Mouse (Mus musculus): ENCODE data around the gene Crb3. TPM values are rescaled to one million over a fixed set of nuclear protein-coding genes. Genes with fewer than 3 reads are reported as not detected.

The Crb3 gene
- polyA plus RNA-seq, 1 experiment from 2014 or later, result 1.0 TPM

- ATAC-seq (ENCODE audit: insufficient number of reproducible peaks, low FRiP score, low TSS enrichment, low read depth) (no peak), DNase-seq (ENCODE audit: low spot score) (no peak)
- 7% methylated on average over 9 of the region's 9 CpGs for WGBS
- Histone ChIP-seq H3K36me3 (ENCODE audit: control insufficient read depth, insufficient read depth, low read length) (no peaks in the 10 kb centered on the region), H3K9ac (ENCODE audit: low read length) (no peak overlapping the region), H3K27me3 (ENCODE audit: control insufficient read depth, insufficient read depth, low read length) (peaks cover 16% of the 10 kb centered on the region), H3K4me1 (ENCODE audit: control insufficient read depth, insufficient read depth, low read length) (no peaks in the 10 kb centered on the region), H3K27ac (replicated peaks; ENCODE audit: low read depth, low read length) (no peak overlapping the region), H3K9me3 (ENCODE audit: control insufficient read depth, low read length) (no peaks in the 10 kb centered on the region), H3K4me2 (ENCODE audit: low read depth, severe bottlenecking) (no peak overlapping the region), H3K4me3 (ENCODE audit: low read depth, low read length) (no peak overlapping the region)
These were observed 11.4 kb downstream of the Crb3 start for GRCm38 (mm10) chr17:57070272-57070671.

GRCm38 (mm10) chr17:57070699-57071098 is 11.8 kb downstream of the Crb3 start:
- H3K9me3 ChIP-seq (ENCODE audit: control insufficient read depth, low read length), result no peaks in the 10 kb centered on the region
- DNase-seq (ENCODE audit: low spot score), result peak; percentile 52
- H3K4me2 ChIP-seq (ENCODE audit: low read depth, severe bottlenecking), result no peak overlapping the region
- H3K27me3 ChIP-seq (ENCODE audit: control insufficient read depth, insufficient read depth, low read length), result peaks cover 13% of the 10 kb centered on the region
- H3K4me1 ChIP-seq (ENCODE audit: control insufficient read depth, insufficient read depth, low read length), result no peaks in the 10 kb centered on the region
- H3K4me3 ChIP-seq (ENCODE audit: low read depth, low read length), result no peak overlapping the region
- 4% methylated on average over 11 of the region's 11 CpGs for WGBS
- no peaks in the 10 kb centered on the region for H3K36me3 ChIP-seq (ENCODE audit: control insufficient read depth, insufficient read depth, low read length)
- no peak overlapping the region for H3K27ac ChIP-seq (replicated peaks; ENCODE audit: low read depth, low read length)
- ATAC-seq (ENCODE audit: insufficient number of reproducible peaks, low FRiP score, low TSS enrichment, low read depth), result no peak
- H3K9ac ChIP-seq (ENCODE audit: low read length), result no peak overlapping the region

DNA sequence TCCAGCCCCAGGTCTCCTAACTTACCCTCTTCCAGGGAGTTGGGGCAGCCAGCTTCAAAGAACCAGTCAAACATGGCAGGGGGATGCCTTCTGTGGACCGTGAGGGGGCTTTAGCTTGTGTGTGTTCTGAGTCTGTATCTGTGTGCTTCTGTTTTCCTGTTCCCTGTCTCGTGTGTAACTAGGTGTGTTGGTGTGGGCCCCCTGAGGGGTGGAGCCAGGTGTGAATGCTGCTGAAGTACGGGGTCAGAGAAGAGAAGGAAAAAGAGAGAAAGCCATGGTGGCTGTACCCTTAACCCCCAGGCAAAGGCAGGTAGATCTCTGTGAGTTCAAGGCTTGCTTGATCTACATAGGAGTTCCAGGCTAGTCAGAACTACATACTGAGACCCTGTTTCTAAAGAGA is 18.0 kb downstream of the Crb3 start:
- DNase-seq (ENCODE audit: low spot score) (no peak), ATAC-seq (ENCODE audit: insufficient number of reproducible peaks, low FRiP score, low TSS enrichment, low read depth) (no peak)
- no peaks in the 10 kb centered on the region for H3K9me3 ChIP-seq (ENCODE audit: control insufficient read depth, low read length)
- no peak overlapping the region for H3K4me2 ChIP-seq (ENCODE audit: low read depth, severe bottlenecking)
- 54% methylated on average over 3 of the region's 3 CpGs for WGBS
- H3K4me3 ChIP-seq (ENCODE audit: low read depth, low read length), result no peak overlapping the region
- H3K27me3 ChIP-seq (ENCODE audit: control insufficient read depth, insufficient read depth, low read length), result no peaks in the 10 kb centered on the region
- H3K27ac ChIP-seq (replicated peaks; ENCODE audit: low read depth, low read length), result no peak overlapping the region
- H3K4me1 ChIP-seq (ENCODE audit: control insufficient read depth, insufficient read depth, low read length), result no peaks in the 10 kb centered on the region
- no peaks in the 10 kb centered on the region for H3K36me3 ChIP-seq (ENCODE audit: control insufficient read depth, insufficient read depth, low read length)
- H3K9ac ChIP-seq (ENCODE audit: low read length), result no peak overlapping the region

- Histone ChIP-seq H3K9ac (ENCODE audit: low read length) (peak within 1 kb of the TSS; percentile 12; the same call in 1 of the 2 replicates), H3K9me3 (ENCODE audit: control insufficient read depth, low read length) (no peaks in the 10 kb centered on the region), H3K27ac (replicated peaks; ENCODE audit: low read depth, low read length) (no peak within 1 kb of the TSS), H3K4me3 (ENCODE audit: low read depth, low read length) (no peak within 1 kb of the TSS), H3K4me2 (ENCODE audit: low read depth, severe bottlenecking) (no peak within 1 kb of the TSS), H3K27me3 (ENCODE audit: control insufficient read depth, insufficient read depth, low read length) (no peaks in the 10 kb centered on the region), H3K4me1 (ENCODE audit: control insufficient read depth, insufficient read depth, low read length) (no peaks in the 10 kb centered on the region), H3K36me3 (ENCODE audit: control insufficient read depth, insufficient read depth, low read length) (no peaks in the 10 kb centered on the region)
- 49% methylated on average over 6 of the region's 6 CpGs for WGBS
- DNase-seq (ENCODE audit: low spot score) (no peak), ATAC-seq (ENCODE audit: insufficient number of reproducible peaks, low FRiP score, low TSS enrichment, low read depth) (no peak)
These were observed 19.4 kb downstream of the Crb3 start, which contains the start of gene Dennd1c for GRCm38 (mm10) chr17:57078336-57078735. Gene Dennd1c, minus strand, starts transcription at chr17:57078514.

DNA sequence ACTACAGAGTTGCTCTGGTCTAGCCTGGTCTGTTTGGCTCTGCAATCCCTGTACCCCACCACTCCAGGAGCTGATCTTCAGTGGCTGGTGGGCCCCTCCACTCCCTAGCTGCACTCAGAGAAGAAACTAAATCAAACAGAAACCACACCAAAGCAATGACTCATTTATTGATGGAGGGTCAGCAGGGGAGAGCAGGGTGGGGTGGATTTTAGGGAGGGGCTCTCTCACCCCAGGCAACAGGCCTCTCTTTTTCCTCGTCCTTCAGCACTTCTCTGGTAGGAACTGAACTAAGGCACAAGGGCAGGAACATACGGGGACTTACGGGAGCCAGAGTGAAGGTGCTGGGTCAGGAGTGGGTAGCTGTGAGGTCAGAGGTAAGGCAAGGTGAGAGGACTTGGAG is 21.0 kb downstream of the Crb3 start:
- no peaks in the 10 kb centered on the region for H3K4me1 ChIP-seq (ENCODE audit: control insufficient read depth, insufficient read depth, low read length)
- no peak for DNase-seq (ENCODE audit: low spot score)
- no peaks in the 10 kb centered on the region for H3K9me3 ChIP-seq (ENCODE audit: control insufficient read depth, low read length)
- no peak overlapping the region for H3K4me2 ChIP-seq (ENCODE audit: low read depth, severe bottlenecking)
- no peak overlapping the region for H3K27ac ChIP-seq (replicated peaks; ENCODE audit: low read depth, low read length)
- H3K9ac ChIP-seq (ENCODE audit: low read length), result no peak overlapping the region
- H3K27me3 ChIP-seq (ENCODE audit: control insufficient read depth, insufficient read depth, low read length), result no peaks in the 10 kb centered on the region
- no peak for ATAC-seq (ENCODE audit: insufficient number of reproducible peaks, low FRiP score, low TSS enrichment, low read depth)
- 64% methylated on average over 3 of the region's 3 CpGs for WGBS
- H3K36me3 ChIP-seq (ENCODE audit: control insufficient read depth, insufficient read depth, low read length), result no peaks in the 10 kb centered on the region
- H3K4me3 ChIP-seq (ENCODE audit: low read depth, low read length), result no peak overlapping the region

DNA sequence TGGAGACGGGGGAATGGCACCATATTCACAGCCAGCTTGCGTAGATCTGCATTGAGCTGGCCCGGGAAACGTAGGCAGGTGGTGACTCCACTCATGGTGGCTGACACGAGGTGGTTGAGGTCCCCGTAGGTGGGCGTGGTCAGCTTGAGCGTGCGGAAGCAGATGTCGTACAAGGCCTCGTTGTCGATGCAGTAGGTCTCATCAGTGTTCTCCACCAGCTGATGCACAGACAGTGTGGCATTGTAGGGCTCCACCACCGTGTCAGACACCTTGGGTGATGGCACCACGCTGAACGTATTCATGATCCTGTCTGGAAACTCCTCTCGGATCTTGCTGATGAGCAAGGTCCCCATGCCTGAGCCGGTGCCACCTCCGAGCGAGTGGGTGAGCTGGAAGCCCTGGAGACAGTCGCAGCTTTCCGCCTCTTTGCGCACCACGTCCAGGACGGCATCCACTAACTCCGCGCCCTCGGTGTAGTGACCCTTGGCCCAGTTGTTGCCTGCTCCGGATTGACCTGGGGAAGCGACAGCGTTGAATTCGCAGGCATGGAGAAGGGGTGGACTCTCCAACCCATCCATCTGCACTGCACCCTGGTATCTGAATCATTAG is 22.4 kb downstream of the Crb3 start:
- DNase-seq (ENCODE audit: low spot score) (no peak), ATAC-seq (ENCODE audit: insufficient number of reproducible peaks, low FRiP score, low TSS enrichment, low read depth) (no peak)
- Histone ChIP-seq H3K36me3 (ENCODE audit: control insufficient read depth, insufficient read depth, low read length) (no peaks in the 10 kb centered on the region), H3K4me3 (ENCODE audit: low read depth, low read length) (no peak overlapping the region), H3K4me1 (ENCODE audit: control insufficient read depth, insufficient read depth, low read length) (no peaks in the 10 kb centered on the region), H3K27me3 (ENCODE audit: control insufficient read depth, insufficient read depth, low read length) (no peaks in the 10 kb centered on the region), H3K9me3 (ENCODE audit: control insufficient read depth, low read length) (no peaks in the 10 kb centered on the region), H3K9ac (ENCODE audit: low read length) (no peak overlapping the region), H3K4me2 (ENCODE audit: low read depth, severe bottlenecking) (no peak overlapping the region), H3K27ac (replicated peaks; ENCODE audit: low read depth, low read length) (no peak overlapping the region)
- WGBS, result 93% methylated on average over 31 of the region's 31 CpGs

DNA sequence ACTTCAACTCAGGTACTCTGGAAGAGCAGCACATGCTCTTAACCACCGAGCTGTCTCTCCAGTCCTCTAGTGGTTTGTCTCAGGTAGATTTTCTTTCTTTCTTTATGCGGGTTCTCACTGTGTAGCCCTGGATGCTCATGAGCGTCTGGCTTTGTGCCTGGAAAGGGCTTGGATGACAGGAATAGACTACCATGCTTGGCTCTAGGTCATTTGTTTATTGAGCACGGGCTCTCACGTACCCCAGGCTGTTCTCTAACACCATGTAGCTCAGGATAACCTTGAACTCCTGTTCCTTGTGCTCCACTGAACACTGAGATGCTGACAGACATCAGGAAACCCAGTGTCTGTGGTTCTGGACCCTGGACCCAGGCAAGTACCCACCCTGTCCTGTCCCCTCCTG is 23.6 kb downstream of the Crb3 start:
- DNase-seq (ENCODE audit: low spot score), result no peak
- no peak for ATAC-seq (ENCODE audit: insufficient number of reproducible peaks, low FRiP score, low TSS enrichment, low read depth)
- Histone ChIP-seq H3K4me1 (ENCODE audit: control insufficient read depth, insufficient read depth, low read length) (0 out of 2 replicates have a peak, but pooled peaks cover 2% of the 10 kb centered on the region), H3K27ac (replicated peaks; ENCODE audit: low read depth, low read length) (no peak overlapping the region), H3K36me3 (ENCODE audit: control insufficient read depth, insufficient read depth, low read length) (no peaks in the 10 kb centered on the region), H3K4me3 (ENCODE audit: low read depth, low read length) (no peak overlapping the region), H3K4me2 (ENCODE audit: low read depth, severe bottlenecking) (no peak overlapping the region), H3K27me3 (ENCODE audit: control insufficient read depth, insufficient read depth, low read length) (peaks cover 9% of the 10 kb centered on the region), H3K9ac (ENCODE audit: low read length) (no peak overlapping the region), H3K9me3 (ENCODE audit: control insufficient read depth, low read length) (no peaks in the 10 kb centered on the region)
- WGBS, result 88% methylated on average over 5 of the region's 5 CpGs

DNA sequence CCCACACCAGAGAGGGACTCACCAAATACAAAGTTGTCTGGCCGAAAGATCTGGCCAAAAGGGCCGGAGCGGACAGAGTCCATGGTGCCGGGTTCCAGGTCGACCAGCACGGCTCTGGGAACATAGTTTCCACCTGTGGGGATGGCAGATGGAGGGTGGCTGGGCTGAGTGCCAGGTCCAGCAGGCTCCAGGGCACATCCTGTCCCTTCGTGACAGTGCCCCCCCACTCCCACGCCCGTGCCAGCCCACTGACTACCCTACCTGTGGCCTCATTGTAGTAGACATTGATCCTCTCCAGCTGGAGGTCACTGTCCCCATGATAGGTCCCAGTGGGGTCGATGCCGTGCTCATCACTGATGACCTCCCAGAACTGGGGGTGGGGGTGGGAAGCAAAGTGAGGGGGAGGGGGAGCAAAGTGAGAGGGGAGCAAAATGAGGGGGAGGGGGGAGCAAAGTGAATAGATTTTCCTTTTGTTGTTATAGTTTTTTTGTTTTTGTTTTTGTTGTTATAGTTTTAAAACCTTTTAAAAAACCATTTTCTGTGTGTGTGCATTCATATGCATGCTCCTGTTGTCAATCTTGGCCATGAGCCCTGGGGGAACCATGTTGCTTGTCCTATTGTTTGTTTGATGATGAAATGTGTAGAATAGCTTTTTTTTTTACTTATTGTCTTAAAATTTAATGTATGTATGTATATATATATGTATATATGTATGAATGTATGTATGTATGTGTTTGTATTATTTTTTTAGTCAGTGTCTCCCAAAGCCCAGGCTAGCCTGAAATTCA is 27.3 kb downstream of the Crb3 start:
- H3K27ac ChIP-seq (replicated peaks; ENCODE audit: low read depth, low read length), result no peak overlapping the region
- DNase-seq (ENCODE audit: low spot score), result no peak
- no peaks in the 10 kb centered on the region for H3K36me3 ChIP-seq (ENCODE audit: control insufficient read depth, insufficient read depth, low read length)
- no peak for ATAC-seq (ENCODE audit: insufficient number of reproducible peaks, low FRiP score, low TSS enrichment, low read depth)
- no peaks in the 10 kb centered on the region for H3K9me3 ChIP-seq (ENCODE audit: control insufficient read depth, low read length)
- 89% methylated on average over 11 of the region's 11 CpGs for WGBS
- H3K9ac ChIP-seq (ENCODE audit: low read length), result no peak overlapping the region
- H3K27me3 ChIP-seq (ENCODE audit: control insufficient read depth, insufficient read depth, low read length), result peaks cover 19% of the 10 kb centered on the region
- H3K4me2 ChIP-seq (ENCODE audit: low read depth, severe bottlenecking), result no peak overlapping the region
- H3K4me3 ChIP-seq (ENCODE audit: low read depth, low read length), result no peak overlapping the region
- 0 out of 2 replicates have a peak, but pooled peaks cover 2% of the 10 kb centered on the region for H3K4me1 ChIP-seq (ENCODE audit: control insufficient read depth, insufficient read depth, low read length)

Measured in limb, embryonic 11.5 days (tissue).